ENCODE assay signal across 12 mouse cellular contexts in the genomic region with DNA sequence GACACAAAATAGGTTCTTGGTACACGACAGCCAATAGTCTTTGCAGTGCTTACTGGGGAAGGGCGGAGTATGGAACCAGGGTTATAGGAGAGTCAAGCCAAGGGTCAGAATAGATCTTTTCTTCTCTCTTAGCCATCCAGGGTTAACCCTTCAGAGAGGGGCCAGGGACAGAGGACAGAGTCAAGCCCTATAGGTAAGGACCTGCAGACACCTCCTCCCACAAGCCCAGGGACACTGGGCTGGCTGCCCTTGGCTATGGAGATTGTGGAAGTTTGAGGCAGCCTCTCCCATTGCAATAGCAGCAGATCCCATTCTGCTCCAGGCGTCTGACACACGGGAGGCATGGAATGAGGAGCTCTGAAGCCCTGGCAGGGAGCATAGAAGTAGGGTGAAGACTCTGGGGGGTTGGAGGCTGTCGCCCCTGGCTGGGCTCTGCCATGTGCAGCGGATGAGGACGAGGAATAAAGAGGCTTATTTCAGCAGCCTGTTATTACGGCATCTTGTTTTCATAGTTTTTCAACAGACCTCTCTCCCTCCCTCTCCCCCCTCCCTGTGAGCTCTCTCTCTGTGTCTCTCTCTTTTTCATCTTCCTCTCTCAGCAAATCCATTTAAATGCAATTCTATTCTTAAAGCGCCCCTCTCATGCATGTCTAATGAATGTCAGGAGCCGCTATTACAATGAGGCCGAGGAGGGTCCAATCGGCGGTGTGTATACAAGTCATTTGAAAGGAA.
A peak's percentile ranks its signal among the peaks of the same experiment; 100 is the strongest.
DNase-seq lines count a peak whose midpoint lies in the region; ATAC-seq lines count a peak whose summit lies in the region.
"Had no signal": no experiment of that assay in that cellular context is flagged by ENCODE, and none has a peak within 500 bp of the region (broad histone marks: within the 10 kb centered on the region; RNA-seq: fewer than 3 reads in every experiment).

No protein-coding gene starts in this region.

- no peak for ATAC-seq in embryonic facial prominence, embryonic 13.5 days (ENCODE audit: insufficient number of reproducible peaks, insufficient read depth, low FRiP score, low TSS enrichment, low read depth)
- peak; percentile 72 for ATAC-seq in hindbrain, embryonic 12.5 days (ENCODE audit: low FRiP score)
- peak; percentile 78 for ATAC-seq in midbrain, embryonic 16.5 days
- no peak for ATAC-seq in liver, embryonic 11.5 days (replicated peaks; ENCODE audit: low FRiP score)

- no peak overlapping the region for H3K4me3 ChIP-seq in embryonic facial prominence, embryonic 13.5 days
- H3K4me3 ChIP-seq in hindbrain, embryonic 12.5 days: no peak overlapping the region
- H3K4me3 ChIP-seq in midbrain, embryonic 16.5 days (ENCODE audit: low read depth, low read length): no peak overlapping the region
- no peak overlapping the region for H3K4me3 ChIP-seq in liver, embryonic 11.5 days (ENCODE audit: low read depth, low read length)
- H3K4me3 ChIP-seq: heart, embryonic 13.5 days; limb, embryonic 15.5 days; stomach, embryonic 15.5 days had no signal

- H3K4me1 ChIP-seq in embryonic facial prominence, embryonic 13.5 days: peaks cover 12% of the 10 kb centered on the region
- H3K4me1 ChIP-seq in hindbrain, embryonic 12.5 days: peaks cover 26% of the 10 kb centered on the region
- peaks cover 19% of the 10 kb centered on the region for H3K4me1 ChIP-seq in midbrain, embryonic 16.5 days (ENCODE audit: control insufficient read depth, insufficient read depth, low read length)
- H3K4me1 ChIP-seq in liver, embryonic 11.5 days (replicated peaks; ENCODE audit: control insufficient read depth, insufficient read depth, low read length): no peaks in the 10 kb centered on the region
- H3K4me1 ChIP-seq: limb, embryonic 15.5 days; stomach, embryonic 15.5 days had no signal

- no peaks in the 10 kb centered on the region for H3K9me3 ChIP-seq in embryonic facial prominence, embryonic 13.5 days
- H3K9me3 ChIP-seq in hindbrain, embryonic 12.5 days (replicated peaks): no peaks in the 10 kb centered on the region
- no peaks in the 10 kb centered on the region for H3K9me3 ChIP-seq in midbrain, embryonic 16.5 days (replicated peaks; ENCODE audit: control insufficient read depth, low read length, poor library complexity, severe bottlenecking)
- H3K9me3 ChIP-seq in liver, embryonic 11.5 days (ENCODE audit: control insufficient read depth, low read length): no peaks in the 10 kb centered on the region
- H3K9me3 ChIP-seq: heart, embryonic 13.5 days; limb, embryonic 15.5 days; stomach, embryonic 15.5 days had no signal

- 26% methylated on average over 13 of the region's 13 CpGs for WGBS in embryonic facial prominence, embryonic 13.5 days
- 36% methylated on average over 13 of the region's 13 CpGs for WGBS in hindbrain, embryonic 12.5 days
- WGBS in midbrain, embryonic 16.5 days: 14% methylated on average over 13 of the region's 13 CpGs
- 76% methylated on average over 13 of the region's 13 CpGs for WGBS in liver, embryonic 11.5 days

- no peaks in the 10 kb centered on the region for H3K36me3 ChIP-seq in embryonic facial prominence, embryonic 13.5 days
- no peaks in the 10 kb centered on the region for H3K36me3 ChIP-seq in hindbrain, embryonic 12.5 days
- H3K36me3 ChIP-seq in midbrain, embryonic 16.5 days (ENCODE audit: control insufficient read depth, insufficient read depth, low read length): no peaks in the 10 kb centered on the region
- H3K36me3 ChIP-seq in liver, embryonic 11.5 days (ENCODE audit: control insufficient read depth, insufficient read depth, low read length): no peaks in the 10 kb centered on the region
- H3K36me3 ChIP-seq: heart, embryonic 13.5 days; limb, embryonic 15.5 days; stomach, embryonic 15.5 days had no signal

- H3K4me2 ChIP-seq in embryonic facial prominence, embryonic 13.5 days: peak overlapping the region; percentile 24; the same call in 1 of the 2 replicates
- peak overlapping the region; percentile 24 for H3K4me2 ChIP-seq in hindbrain, embryonic 12.5 days (replicated peaks)
- H3K4me2 ChIP-seq in midbrain, embryonic 16.5 days (ENCODE audit: low read length): 0 out of 2 replicates have a peak overlapping the region, but pooled peaks have one; percentile 13
- no peak overlapping the region for H3K4me2 ChIP-seq in liver, embryonic 11.5 days
- H3K4me2 ChIP-seq: heart, embryonic 13.5 days; limb, embryonic 15.5 days; stomach, embryonic 15.5 days had no signal

- H3K27me3 ChIP-seq in embryonic facial prominence, embryonic 13.5 days: no peaks in the 10 kb centered on the region
- H3K27me3 ChIP-seq in hindbrain, embryonic 12.5 days: no peaks in the 10 kb centered on the region
- no peaks in the 10 kb centered on the region for H3K27me3 ChIP-seq in midbrain, embryonic 16.5 days (ENCODE audit: control insufficient read depth, insufficient read depth, low read depth, low read length)
- H3K27me3 ChIP-seq in liver, embryonic 11.5 days (replicated peaks; ENCODE audit: control insufficient read depth, insufficient read depth, low read length): no peaks in the 10 kb centered on the region
- H3K27me3 ChIP-seq: limb, embryonic 15.5 days; stomach, embryonic 15.5 days had no signal

- peak overlapping the region; percentile 78 for H3K27ac ChIP-seq in embryonic facial prominence, embryonic 13.5 days
- H3K27ac ChIP-seq in hindbrain, embryonic 12.5 days: peak overlapping the region; percentile 81
- H3K27ac ChIP-seq in midbrain, embryonic 16.5 days (ENCODE audit: low read length): peak overlapping the region; percentile 77
- H3K27ac ChIP-seq in liver, embryonic 11.5 days (ENCODE audit: low read depth, low read length): no peak overlapping the region
- H3K27ac ChIP-seq: heart, embryonic 13.5 days; limb, embryonic 15.5 days; stomach, embryonic 15.5 days had no signal

- peak; percentile 24 for DNase-seq in embryo, embryonic 10 days (ENCODE audit: low spot score)
- no peak for DNase-seq in c-Kit-positive CD71-positive TER-119-positive erythroid progenitor cells, embryonic 14.5 days (ENCODE audit: low spot score)
- DNase-seq in right cerebral cortex, postnatal 25 days: no peak
- no peak for DNase-seq in liver, embryonic 11.5 days (ENCODE audit: low spot score)
- DNase-seq: kidney, postnatal 25 days; thymus, postnatal 36 days had no signal

- no peak overlapping the region for H3K9ac ChIP-seq in embryonic facial prominence, embryonic 13.5 days
- no peak overlapping the region for H3K9ac ChIP-seq in hindbrain, embryonic 12.5 days
- no peak overlapping the region; the same call in 1 of the 2 replicates for H3K9ac ChIP-seq in midbrain, embryonic 16.5 days (ENCODE audit: low read depth, low read length)
- no peak overlapping the region for H3K9ac ChIP-seq in liver, embryonic 11.5 days (ENCODE audit: low read depth, low read length)
- H3K9ac ChIP-seq: heart, embryonic 13.5 days; limb, embryonic 15.5 days; stomach, embryonic 15.5 days had no signal

Comparison
In these comparisons a context has a peak if more than half of its experiments do, and no peak if none do; other contexts are left out.
1. ATAC-seq: peak in hindbrain, embryonic 12.5 days (single experiment) and midbrain, embryonic 16.5 days (single experiment); none in embryonic facial prominence, embryonic 13.5 days (single experiment) and liver, embryonic 11.5 days (single experiment).